Mouse (Mus musculus): Measurements from ENCODE around the gene Rabggtb. TPM values are rescaled to one million over a fixed set of nuclear protein-coding genes. Genes with fewer than 3 reads are reported as not detected.

The Rabggtb gene
- 88.4 TPM for polyA plus RNA-seq (2015; fragmentation: Illumina TruSeq; extraction: RNeasy Lipid Tissue Mini Kit (QIAGEN cat#74804); ENCODE audit: low read depth, low replicate concordance)

DNA sequence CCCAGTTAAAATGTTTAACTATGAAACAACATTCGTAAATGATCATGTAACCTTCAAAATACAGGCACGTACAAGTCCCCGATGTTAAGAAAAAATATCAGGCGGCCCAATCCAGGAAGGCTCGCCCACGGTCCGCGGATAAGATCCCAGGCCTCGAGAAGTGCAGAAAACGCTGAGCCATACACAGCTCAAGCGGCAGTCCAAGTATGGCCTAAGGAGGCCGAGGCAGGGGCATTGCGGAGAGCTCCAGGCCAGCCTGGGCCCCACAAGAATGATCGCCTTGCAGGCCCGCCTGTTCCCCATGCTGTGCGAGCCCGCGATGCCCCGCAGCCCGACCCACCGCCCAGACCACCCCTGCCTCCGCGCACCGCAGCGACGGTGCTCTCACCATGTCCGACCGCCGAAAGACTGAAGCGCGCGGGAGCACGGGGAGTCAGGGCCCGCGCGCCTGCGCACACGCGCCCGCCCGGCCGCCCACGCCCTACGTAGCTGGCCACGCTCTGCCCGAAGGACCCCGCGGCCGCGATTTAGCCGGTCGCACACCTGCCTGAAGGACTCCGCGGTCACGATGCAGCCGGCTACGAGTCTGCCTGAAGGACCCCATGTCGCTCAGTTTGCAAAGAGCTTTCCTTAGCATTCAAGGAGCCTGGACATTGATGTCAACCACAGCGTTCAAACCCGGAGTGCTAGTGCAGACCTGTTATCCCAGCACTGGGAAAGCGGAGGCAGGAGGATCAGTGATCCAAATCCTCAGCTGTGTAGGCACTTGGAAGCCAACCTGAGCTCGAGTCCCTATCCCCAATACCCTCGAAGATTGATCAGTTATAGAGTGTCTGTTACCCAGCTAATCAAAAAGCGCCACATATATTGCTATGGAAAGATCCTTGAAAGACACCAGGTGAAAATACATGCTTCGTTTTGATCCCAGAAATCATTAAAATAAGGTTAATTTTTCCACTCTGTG is at the start of gene Rabggtb:
Gene Rabggtb, minus strand, starts transcription at position 464 of the 964 bp plus-strand sequence.

DNA sequence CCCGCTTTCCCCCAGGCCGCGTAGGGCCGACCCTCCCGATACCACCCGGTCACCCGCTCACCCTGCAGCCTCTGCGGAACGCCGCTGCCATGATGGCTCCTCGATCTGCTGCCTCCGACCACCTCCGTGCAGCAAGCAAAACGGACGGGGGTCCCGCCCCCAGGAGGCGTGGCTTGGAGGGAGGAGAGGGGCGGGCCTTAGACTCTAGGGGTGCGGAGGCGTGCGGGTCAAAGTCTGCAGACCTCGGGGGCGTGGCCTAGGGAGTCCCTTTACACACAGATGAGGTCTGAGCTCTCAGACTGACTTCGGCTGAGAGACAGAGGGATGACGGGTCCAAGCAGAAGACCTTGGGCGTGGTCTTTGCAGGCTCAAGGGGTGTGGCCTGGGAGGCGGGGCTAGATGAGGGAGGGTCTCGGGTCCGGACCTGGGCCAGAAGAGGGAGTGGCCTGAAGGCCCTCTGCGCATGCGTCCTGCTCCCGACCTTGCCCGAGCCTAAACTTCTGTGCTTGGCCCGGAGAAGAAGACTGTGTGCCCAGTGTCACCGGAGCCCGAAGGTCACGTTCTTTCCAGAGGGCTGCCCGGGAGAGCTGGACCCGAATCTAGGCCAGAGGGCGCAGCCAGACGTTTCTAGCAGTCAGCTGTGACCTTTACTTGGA is 31.7 kb upstream of the Rabggtb start, which contains the start of gene Acadm:
Gene Acadm, minus strand, starts transcription at position 298 of the 656 bp plus-strand sequence.

GRCm38 (mm10) chr3:153906136-153906871 is 6.5 kb downstream of the Rabggtb start, which contains the start of gene Msh4:
Msh4 (minus strand) TSS chr3:153906138.

Other genes starting within 250 kb of the Rabggtb start
- 8.2 TPM for gene St6galnac3, start 187.8 kb downstream of the Rabggtb start, polyA plus RNA-seq (2015; fragmentation: Illumina TruSeq; extraction: RNeasy Lipid Tissue Mini Kit (QIAGEN cat#74804); ENCODE audit: low read depth, low replicate concordance)
- not detected for gene Asb17, start 68.8 kb downstream of the Rabggtb start, polyA plus RNA-seq (2015; fragmentation: Illumina TruSeq; extraction: RNeasy Lipid Tissue Mini Kit (QIAGEN cat#74804); ENCODE audit: low read depth, low replicate concordance)
- gene Msh4, start 6.9 kb downstream of the Rabggtb start, polyA plus RNA-seq (2015; fragmentation: Illumina TruSeq; extraction: RNeasy Lipid Tissue Mini Kit (QIAGEN cat#74804); ENCODE audit: low read depth, low replicate concordance): not detected
- 70.9 TPM for gene Acadm, start 31.6 kb upstream of the Rabggtb start, polyA plus RNA-seq (2015; fragmentation: Illumina TruSeq; extraction: RNeasy Lipid Tissue Mini Kit (QIAGEN cat#74804); ENCODE audit: low read depth, low replicate concordance)
- 6.3 TPM for gene Slc44a5, start 60.4 kb upstream of the Rabggtb start, polyA plus RNA-seq (2015; fragmentation: Illumina TruSeq; extraction: RNeasy Lipid Tissue Mini Kit (QIAGEN cat#74804); ENCODE audit: low read depth, low replicate concordance)